Mouse (Mus musculus) frontal cortex, postnatal 36 days (tissue): ENCODE measurements at regions not wholly inside any gene's neighbourhood (a gene's known extent, or its start where the extent isn't known, plus 50 kb on each side); places are given as distances from the start of the nearest gene placed in this dataset.
A peak's percentile ranks its signal among the peaks of the same experiment; 100 is the strongest.
"Not testable (repeated sequence)": the region's sequence is repeated elsewhere in the genome, so short reads cannot be mapped to it uniquely, and the experiment has no call there.

Experiments
- DNase-seq, 2 experiments: peaks; one replicate each; pipeline ENCODE4 v3.0.0; 2022; ENCODE audit warnings: low spot score in 2 of 2

- DNase-seq: peak in 1 of 2 experiments; percentile 22
Measured at GRCm38 (mm10) chr3:3302657-3303056, 2447.9 kb upstream of the Gm8797 start.

GRCm38 (mm10) chr3:3308461-3308860 lies 2442.1 kb upstream of the Gm8797 start:
- DNase-seq: no peak

GRCm38 (mm10) chr3:3308996-3309395 lies 2441.6 kb upstream of the Gm8797 start:
- DNase-seq: no peak

- DNase-seq: peak in 1 of 2 experiments; percentile 14
Measured at GRCm38 (mm10) chr3:3310811-3311210, 2439.8 kb upstream of the Gm8797 start.

- no peak for DNase-seq
Measured at GRCm38 (mm10) chr3:3349634-3350033, 2401.0 kb upstream of the Gm8797 start.

GRCm38 (mm10) chr3:3370859-3371258 lies 2379.7 kb upstream of the Gm8797 start:
- DNase-seq: not testable (repeated sequence)

GRCm38 (mm10) chr3:3388056-3388770 lies 2362.4 kb upstream of the Gm8797 start:
- DNase-seq: no peak
